In genomic region chr4:115733746-115734145, GRCm38 (mm10) we compare ENCODE assay signal across 33 mouse cellular contexts. TPM values are rescaled to one million over a fixed set of nuclear protein-coding genes. Genes with fewer than 3 reads are reported as not detected.
DNase-seq lines count a peak whose midpoint lies in the region; ATAC-seq and TF ChIP-seq lines count a peak whose summit lies in the region.
"Had no signal": no experiment of that assay in that cellular context is flagged by ENCODE, and none has a peak within 500 bp of the region (broad histone marks: within the 10 kb centered on the region; RNA-seq: fewer than 3 reads in every experiment).

No protein-coding gene starts in this region.

- TF ChIP-seq RAD21 in MEL (IDR thresholded peaks at IDR 0.05; ENCODE audit: low read depth, low read length) = no peak

- TF ChIP-seq POLR2A in MEL (IDR thresholded peaks at IDR 0.05; ENCODE audit: control insufficient read depth in 1 of 2, insufficient read depth in 1 of 2, low read depth in 1 of 2, low read length in 2 of 2, poor library complexity in 1 of 2) = peak in 1 of 2 experiments; percentile 53; a peak in 1 of 4 replicates

- peaks cover 10% of the 10 kb centered on the region for H3K4me1 ChIP-seq in intestine, embryonic 16.5 days (ENCODE audit: control insufficient read depth, insufficient read depth, low read length)
- H3K4me1 ChIP-seq in intestine, embryonic 15.5 days (replicated peaks) = peaks cover 8% of the 10 kb centered on the region
- peaks cover 9 to 29% of the 10 kb centered on the region in 2 experiments for H3K4me1 ChIP-seq in MEL (ENCODE audit: control insufficient read depth in 1 of 2, insufficient read depth in 2 of 2, low read length in 2 of 2)
- H3K4me1 ChIP-seq in stomach, embryonic 16.5 days (ENCODE audit: control insufficient read depth, insufficient read depth, low read length) = peaks cover 17% of the 10 kb centered on the region

- peak; percentile 71 for DNase-seq in MEL (ENCODE audit: low read depth, low spot score)
- no peak for DNase-seq in kidney, adult 18-20 months
- no peak for DNase-seq in natural killer cell, adult 2 months (ENCODE audit: low spot score in 2 of 2)
- no peak for DNase-seq in spleen, postnatal 36 days (ENCODE audit: low spot score in 2 of 2)
- DNase-seq: adrenal gland, adult 8-10 months; adrenal gland, postnatal 25 days; cerebellum, adult 11-12 months; cerebellum, adult 8-10 months; cerebellum, postnatal 10 days; cerebellum, postnatal 36 days; embryo, embryonic 11 days; forebrain, postnatal 0 days; gastrocnemius, postnatal 25 days; heart, postnatal 10 days; heart, postnatal 36 days had no signal

- no peak for ATAC-seq in intestine, embryonic 16.5 days
- no peak for ATAC-seq in intestine, embryonic 15.5 days
- 0 out of 2 replicates have a peak, but pooled peaks have one; percentile 17 for ATAC-seq in granulocyte monocyte progenitor cell, adult 5-6 weeks (replicated peaks; ENCODE audit: poor library complexity, severe bottlenecking)
- no peak for ATAC-seq in stomach, embryonic 16.5 days (ENCODE audit: insufficient read depth, low FRiP score)
- ATAC-seq: activated CD4-positive, CD25-positive, alpha-beta regulatory T cell, adult 4 months; CD4-positive, CD25-positive, alpha-beta regulatory T cell, adult 4 months; forebrain, embryonic 13.5 days; forebrain, postnatal 0 days; hindbrain, postnatal 0 days; inflammation-experienced regulatory T-cells, adult 6 months had no signal

- H3K27me3 ChIP-seq in intestine, embryonic 16.5 days (replicated peaks; ENCODE audit: control insufficient read depth, insufficient read depth, low read length) = no peaks in the 10 kb centered on the region
- no peaks in the 10 kb centered on the region for H3K27me3 ChIP-seq in intestine, embryonic 15.5 days (replicated peaks)
- H3K27me3 ChIP-seq in MEL (ENCODE audit: control insufficient read depth in 1 of 2, insufficient read depth in 2 of 2, low read length in 2 of 2) = no peaks in the 10 kb centered on the region
- H3K27me3 ChIP-seq in stomach, embryonic 16.5 days (ENCODE audit: control insufficient read depth, insufficient read depth, low read length) = no peaks in the 10 kb centered on the region
- H3K27me3 ChIP-seq: heart, embryonic 15.5 days had no signal

- H3K27ac ChIP-seq in intestine, embryonic 16.5 days (ENCODE audit: low read length) = 0 out of 2 replicates have a peak overlapping the region, but pooled peaks have one; percentile 3
- H3K27ac ChIP-seq in intestine, embryonic 15.5 days = no peak overlapping the region
- no peak overlapping the region for H3K27ac ChIP-seq in MEL (ENCODE audit: control insufficient read depth, low read depth, low read length)
- H3K27ac ChIP-seq in stomach, embryonic 16.5 days (ENCODE audit: low read length) = peak overlapping the region; percentile 57
- H3K27ac ChIP-seq: embryonic facial prominence, embryonic 10.5 days; embryonic facial prominence, embryonic 13.5 days; forebrain, embryonic 13.5 days; heart, embryonic 15.5 days; hindbrain, embryonic 10.5 days; hindbrain, embryonic 14.5 days; hindbrain, postnatal 0 days had no signal

- peaks cover 11% of the 10 kb centered on the region for H3K79me2 ChIP-seq in MEL (ENCODE audit: control insufficient read depth, insufficient read depth, low read length, poor library complexity)

- H3K4me3 ChIP-seq in intestine, embryonic 16.5 days (ENCODE audit: low read length) = no peak overlapping the region
- H3K4me3 ChIP-seq in intestine, embryonic 15.5 days (replicated peaks) = no peak overlapping the region
- H3K4me3 ChIP-seq in MEL (ENCODE audit: control insufficient read depth in 1 of 2, insufficient read depth in 1 of 2, low read depth in 2 of 2, low read length in 2 of 2) = peak overlapping the region; percentile 36 to 52
- no peak overlapping the region for H3K4me3 ChIP-seq in stomach, embryonic 16.5 days (replicated peaks; ENCODE audit: low read length)
- H3K4me3 ChIP-seq: embryonic facial prominence, embryonic 10.5 days; embryonic facial prominence, embryonic 13.5 days; erythroblast, embryonic 14.5 days; forebrain, embryonic 13.5 days; heart, embryonic 12.5 days; heart, embryonic 15.5 days; hindbrain, embryonic 10.5 days had no signal

- no peaks in the 10 kb centered on the region for H3K9me3 ChIP-seq in intestine, embryonic 16.5 days (ENCODE audit: control insufficient read depth, low read length)
- H3K9me3 ChIP-seq in intestine, embryonic 15.5 days = no peaks in the 10 kb centered on the region
- H3K9me3 ChIP-seq in MEL (replicated peaks; ENCODE audit: insufficient read depth, low read length) = no peaks in the 10 kb centered on the region
- no peaks in the 10 kb centered on the region for H3K9me3 ChIP-seq in stomach, embryonic 16.5 days (replicated peaks; ENCODE audit: control insufficient read depth, low read length)
- H3K9me3 ChIP-seq: embryonic facial prominence, embryonic 10.5 days; embryonic facial prominence, embryonic 13.5 days; forebrain, embryonic 13.5 days; heart, embryonic 12.5 days; heart, embryonic 15.5 days; hindbrain, embryonic 10.5 days had no signal

- H3K36me3 ChIP-seq in intestine, embryonic 16.5 days (ENCODE audit: control insufficient read depth, insufficient read depth, low read length) = no peaks in the 10 kb centered on the region
- H3K36me3 ChIP-seq in intestine, embryonic 15.5 days = no peaks in the 10 kb centered on the region
- peaks cover 0 to 21% of the 10 kb centered on the region in 2 experiments; a peak in 2 of 4 replicates for H3K36me3 ChIP-seq in MEL (ENCODE audit: control insufficient read depth in 1 of 2, insufficient read depth in 2 of 2, low read length in 2 of 2)
- H3K36me3 ChIP-seq in stomach, embryonic 16.5 days (ENCODE audit: control insufficient read depth, insufficient read depth, low read length) = no peaks in the 10 kb centered on the region
- H3K36me3 ChIP-seq: embryonic facial prominence, embryonic 10.5 days; embryonic facial prominence, embryonic 13.5 days; heart, embryonic 12.5 days; heart, embryonic 15.5 days; hindbrain, embryonic 10.5 days had no signal

- TF ChIP-seq EP300 in MEL (IDR thresholded peaks at IDR 0.05; ENCODE audit: low read depth in 1 of 2, low read length in 2 of 2) = 0 out of 4 replicates have a peak, but pooled peaks of 1 of the 2 experiments have one; percentile 18

- no peak overlapping the region for H3K9ac ChIP-seq in intestine, embryonic 16.5 days (ENCODE audit: low read depth, low read length)
- H3K9ac ChIP-seq in intestine, embryonic 15.5 days = no peak overlapping the region
- H3K9ac ChIP-seq in MEL (ENCODE audit: control insufficient read depth, low read depth, low read length, poor library complexity, severe bottlenecking) = peak overlapping the region; percentile 30; the same call in 1 of the 2 replicates
- no peak overlapping the region; the same call in 1 of the 2 replicates for H3K9ac ChIP-seq in stomach, embryonic 16.5 days (ENCODE audit: low read length)
- H3K9ac ChIP-seq: embryonic facial prominence, embryonic 13.5 days; forebrain, embryonic 13.5 days; forebrain, postnatal 0 days; heart, embryonic 12.5 days; heart, embryonic 15.5 days; hindbrain, embryonic 14.5 days had no signal

- WGBS in intestine, embryonic 16.5 days = 60% methylated on average over 5 of the region's 5 CpGs
- 67% methylated on average over 5 of the region's 5 CpGs for WGBS in intestine, embryonic 15.5 days
- WGBS in stomach, embryonic 16.5 days = 61% methylated on average over 5 of the region's 5 CpGs

- 0 out of 2 replicates have a peak overlapping the region, but pooled peaks have one; percentile 6 for H3K4me2 ChIP-seq in intestine, embryonic 16.5 days (ENCODE audit: low read depth, low read length)
- H3K4me2 ChIP-seq in intestine, embryonic 15.5 days (replicated peaks) = no peak overlapping the region
- H3K4me2 ChIP-seq in stomach, embryonic 16.5 days (ENCODE audit: low read depth, low read length) = peak overlapping the region; percentile 24; the same call in 1 of the 2 replicates
- H3K4me2 ChIP-seq: embryonic facial prominence, embryonic 13.5 days; forebrain, embryonic 13.5 days; heart, embryonic 12.5 days; heart, embryonic 15.5 days; hindbrain, embryonic 14.5 days had no signal

- no peak for TF ChIP-seq CTCF in MEL (IDR thresholded peaks at IDR 0.05 in 2 of 3, conservative IDR thresholded peaks at IDR 0.05 in 1 of 3; ENCODE audit: control insufficient read depth in 1 of 3, insufficient read depth in 1 of 3, low read depth in 2 of 3, low read length in 3 of 3, poor library complexity in 1 of 3, severe bottlenecking in 1 of 3)

RNA-seq across cellular contexts. Expression of gene Efcab14, which starts 3.8 kb away (rescaled TPM):
- polyA plus RNA-seq in intestine, embryonic 16.5 days (2015; fragmentation: Nextera tagmentation; extraction: Ambion mirVana) = 32.9 and 33.3 TPM in 2 replicates
- 31.2 and 32.0 TPM in 2 replicates for polyA plus RNA-seq in intestine, embryonic 15.5 days (2015; fragmentation: Nextera tagmentation; extraction: Ambion mirVana)
- total RNA-seq in MEL (2012; rRNA removed) = 10.4 and 11.7 TPM in 2 replicates
- 10 to 100 TPM in 1 of 2 experiments, not detected in 1; 17.1 TPM for polyA plus RNA-seq in MEL (2012; ENCODE audit: insufficient read depth in 1 of 2, insufficient read length in 2 of 2, low read depth in 1 of 2, low replicate concordance in 2 of 2, missing spikeins in 1 of 2)
- total RNA-seq in granulocyte monocyte progenitor cell, adult 5-6 weeks (2014; fragmentation: Nextera tagmentation) = 38.4 and 43.2 TPM in 2 replicates
- 24.1 and 25.4 TPM in 2 replicates for total RNA-seq in granulocyte monocyte progenitor cell, adult 5-6 weeks (2017)
- polyA plus RNA-seq in stomach, embryonic 16.5 days (2015; fragmentation: Nextera tagmentation; extraction: Ambion mirVana) = 30.1 and 31.3 TPM in 2 replicates

RNA-seq across cellular contexts. Expression of gene Tex38, which starts 47.1 kb away (rescaled TPM):
- 0.23 and 0.34 TPM in 2 replicates for polyA plus RNA-seq in intestine, embryonic 16.5 days (2015; fragmentation: Nextera tagmentation; extraction: Ambion mirVana)
- polyA plus RNA-seq in intestine, embryonic 15.5 days (2015; fragmentation: Nextera tagmentation; extraction: Ambion mirVana) = 0.21 and 0.30 TPM in 2 replicates
- total RNA-seq in MEL (2012; rRNA removed) = not detected in 2 replicates
- polyA plus RNA-seq in MEL (2012; ENCODE audit: insufficient read depth in 1 of 2, insufficient read length in 2 of 2, low read depth in 1 of 2, low replicate concordance in 2 of 2, missing spikeins in 1 of 2) = under 1 TPM in 1 of 2 experiments, not detected in 1; 0.15 TPM
- total RNA-seq in granulocyte monocyte progenitor cell, adult 5-6 weeks (2014; fragmentation: Nextera tagmentation) = not detected in 2 replicates
- not detected in 2 replicates for total RNA-seq in granulocyte monocyte progenitor cell, adult 5-6 weeks (2017)
- 0.28 TPM in 1 of 2 replicates, not detected in the other for polyA plus RNA-seq in stomach, embryonic 16.5 days (2015; fragmentation: Nextera tagmentation; extraction: Ambion mirVana)
- total RNA-seq: ES-E14; hindbrain, postnatal 0 days had no signal
- polyA plus RNA-seq: C2C12; erythroblast, embryonic 14.5 days; forebrain, embryonic 13.5 days; heart, embryonic 15.5 days had no signal

RNA-seq across cellular contexts. Expression of gene Atpaf1, which starts 50.9 kb away (rescaled TPM):
- 47.5 and 52.8 TPM in 2 replicates for polyA plus RNA-seq in intestine, embryonic 16.5 days (2015; fragmentation: Nextera tagmentation; extraction: Ambion mirVana)
- polyA plus RNA-seq in intestine, embryonic 15.5 days (2015; fragmentation: Nextera tagmentation; extraction: Ambion mirVana) = 62.4 and 63.5 TPM in 2 replicates
- total RNA-seq in MEL (2012; rRNA removed) = 18.9 and 24.5 TPM in 2 replicates
- 10 to 100 TPM in 1 of 2 experiments, not detected in 1; 23.4 TPM for polyA plus RNA-seq in MEL (2012; ENCODE audit: insufficient read depth in 1 of 2, insufficient read length in 2 of 2, low read depth in 1 of 2, low replicate concordance in 2 of 2, missing spikeins in 1 of 2)
- total RNA-seq in granulocyte monocyte progenitor cell, adult 5-6 weeks (2014; fragmentation: Nextera tagmentation) = 15.0 and 43.3 TPM in 2 replicates
- 12.4 and 13.9 TPM in 2 replicates for total RNA-seq in granulocyte monocyte progenitor cell, adult 5-6 weeks (2017)
- polyA plus RNA-seq in stomach, embryonic 16.5 days (2015; fragmentation: Nextera tagmentation; extraction: Ambion mirVana) = 33.7 and 36.2 TPM in 2 replicates

Comparison
In these comparisons a context has a peak if more than half of its experiments do, and no peak if none do; other contexts are left out.
1. H3K27ac ChIP-seq: peak in intestine, embryonic 16.5 days (single experiment) and stomach, embryonic 16.5 days (single experiment); none in intestine, embryonic 15.5 days (single experiment) and MEL (single experiment).
2. H3K4me3 ChIP-seq: peak in MEL (2 of 2); none in intestine, embryonic 16.5 days (single experiment), intestine, embryonic 15.5 days (single experiment) and stomach, embryonic 16.5 days (single experiment).